Mouse (Mus musculus): ENCODE measurements around the gene Slc2a8.

GRCm38 (mm10) chr2:32965511-32966183, 16.2 kb downstream of the Slc2a8 start:
- TF ChIP-seq POLR2A (IDR thresholded peaks at IDR 0.05; ENCODE audit: borderline replicate concordance, extremely low read depth, low read depth, low read length): no peak
- no peak for TF ChIP-seq CTCF (IDR thresholded peaks at IDR 0.05; ENCODE audit: insufficient read depth, low read length)
